Mouse (Mus musculus) bone marrow, adult 2 months (tissue): ENCODE measurements around the gene Ppp2r2d.

ENCODE experiments used
- CTCF ChIP-seq: fragments of 200-500 bp; IDR thresholded peaks from 2 replicates; pipeline ENCODE4 v1.5.1; 2011; ENCODE audit warnings: low read length, control low read depth; ENCODE audit not compliant: control insufficient read depth, insufficient read depth
- POLR2A ChIP-seq: fragments of 200-500 bp; IDR thresholded peaks from 2 replicates; pipeline ENCODE4 v1.6.1; 2011; ENCODE audit warnings: low read depth, mild to moderate bottlenecking, control low read depth, low read length, borderline replicate concordance; ENCODE audit not compliant: control insufficient read depth

GRCm38 (mm10) chr7:138854201-138854600 is 8.3 kb downstream of the Ppp2r2d start:
- TF ChIP-seq CTCF (no peak), POLR2A (no peak)
